Mouse (Mus musculus): ENCODE data around the gene Fyn.

GRCm38 (mm10) chr10:39460621-39461020, 92.0 kb downstream of the Fyn start:
- TF ChIP-seq CTCF (IDR thresholded peaks at IDR 0.05; ENCODE audit: borderline replicate concordance, insufficient read depth, low read length) (no peak), POLR2A (IDR thresholded peaks at IDR 0.05; ENCODE audit: low read depth, low read length) (no peak)

All from embryonic fibroblast, embryonic 13.5 days (primary cell).